Mouse (Mus musculus) midbrain, embryonic 15.5 days (tissue): ENCODE results near the gene Nudt9. TPM values are rescaled to one million over a fixed set of nuclear protein-coding genes. Genes with fewer than 3 reads are reported as not detected.

Source experiments
- ATAC-seq: fragments of 200-750 bp; cut with Nextera tagmentation; replicated peaks from 2 replicates; pipeline ENCODE4 v1.8.0; 2017; ENCODE audit warnings: moderate TSS enrichment
- H3K27ac ChIP-seq: fragments of 300-500 bp; sonication (generic); 2 replicates; pipeline ENCODE4 v1.5.1; 2015; ENCODE audit warnings: mild to moderate bottlenecking, inconsistent platforms
- H3K27me3 ChIP-seq: fragments of 300-500 bp; sonication (generic); replicated peaks from 2 replicates; pipeline ENCODE4 v1.6.1; 2015; ENCODE audit warnings: inconsistent platforms
- H3K36me3 ChIP-seq: fragments of 300-500 bp; sonication (generic); replicated peaks from 2 replicates; pipeline ENCODE4 v1.6.1; 2015; ENCODE audit warnings: inconsistent platforms
- H3K4me1 ChIP-seq: fragments of 300-500 bp; sonication (generic); 2 replicates; pipeline ENCODE4 v1.6.1; 2015; ENCODE audit warnings: inconsistent platforms
- H3K4me2 ChIP-seq: fragments of 300-500 bp; sonication (generic); 2 replicates; pipeline ENCODE4 v1.6.1; 2015; ENCODE audit warnings: inconsistent platforms, mild to moderate bottlenecking, moderate library complexity
- H3K4me3 ChIP-seq: fragments of 300-500 bp; sonication (generic); 2 replicates; pipeline ENCODE4 v1.5.1; 2015; ENCODE audit warnings: mild to moderate bottlenecking, inconsistent platforms
- H3K9ac ChIP-seq: fragments of 300-500 bp; sonication (generic); 2 replicates; pipeline ENCODE4 v1.6.1; 2015; ENCODE audit warnings: mild to moderate bottlenecking, inconsistent platforms
- H3K9me3 ChIP-seq: fragments of 300-500 bp; sonication (generic); 2 replicates; pipeline ENCODE4 v1.6.1; 2016; ENCODE audit warnings: inconsistent platforms
- WGBS: fragments of 180-500 bp; shearing (Covaris S2); methylation state at CpG from one replicate; pipeline ENCODE4 v1.1.7; 2015; ENCODE audit warnings: mixed read lengths; 5-methylcytosine and 5-hydroxymethylcytosine counted together
- polyA plus RNA-seq: library from polyadenylated mRNA; unstranded; fragments of >200 nt; fragmentation: Nextera tagmentation; extraction: Ambion mirVana; gene quantifications from 2 replicates; pipeline ENCODE4 v1.2.1, GENCODE M21; 2015

Gene Nudt9
- polyA plus RNA-seq, 1 experiment from 2014 or later = 60.5 TPM

DNA sequence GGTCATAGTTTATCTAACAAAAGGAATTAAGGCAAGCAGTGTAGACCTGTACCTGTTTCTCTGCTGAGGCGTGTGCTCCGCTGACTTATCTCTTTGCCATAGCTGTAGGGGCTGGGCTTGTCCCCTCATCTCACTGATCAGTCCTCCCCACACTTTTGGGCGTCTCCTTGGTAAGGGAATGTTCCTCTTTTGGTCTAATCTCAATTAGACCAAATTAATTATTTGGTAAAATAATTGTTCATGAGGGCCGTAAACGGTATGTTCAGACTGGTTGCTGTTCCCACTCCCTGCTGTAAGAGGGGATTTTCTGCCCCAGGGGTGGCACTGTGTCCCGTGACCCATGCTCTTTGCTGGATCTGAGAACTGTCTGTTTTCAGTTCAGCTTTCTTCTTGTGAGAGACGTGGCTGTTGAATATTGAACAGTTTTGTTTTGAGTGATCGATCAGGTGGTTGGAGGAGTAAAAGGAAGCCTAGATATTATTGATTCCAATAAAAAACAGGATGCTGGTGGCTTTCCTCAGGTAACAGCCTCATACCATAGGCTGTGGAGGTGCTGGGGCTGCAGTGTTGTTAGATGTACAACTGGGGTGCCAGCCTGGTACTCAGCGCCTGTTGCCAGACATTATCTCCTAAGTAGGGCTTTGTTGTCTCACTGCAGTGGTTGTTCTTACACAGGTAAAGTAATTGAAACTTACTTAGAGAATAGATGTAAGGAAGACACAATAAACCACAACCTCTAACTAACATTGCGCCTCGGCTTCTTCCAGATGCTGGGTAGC lies 16.9 kb downstream of the Nudt9 start:
- Histone ChIP-seq H3K27me3 (no peaks in the 10 kb centered on the region), H3K4me3 (no peak overlapping the region), H3K9ac (no peak overlapping the region), H3K27ac (no peak overlapping the region), H3K4me2 (no peak overlapping the region), H3K9me3 (no peaks in the 10 kb centered on the region), H3K36me3 (peaks cover 13% of the 10 kb centered on the region), H3K4me1 (no peaks in the 10 kb centered on the region)
- 83% methylated on average over 11 of the region's 11 CpGs for WGBS
- ATAC-seq = no peak

DNA sequence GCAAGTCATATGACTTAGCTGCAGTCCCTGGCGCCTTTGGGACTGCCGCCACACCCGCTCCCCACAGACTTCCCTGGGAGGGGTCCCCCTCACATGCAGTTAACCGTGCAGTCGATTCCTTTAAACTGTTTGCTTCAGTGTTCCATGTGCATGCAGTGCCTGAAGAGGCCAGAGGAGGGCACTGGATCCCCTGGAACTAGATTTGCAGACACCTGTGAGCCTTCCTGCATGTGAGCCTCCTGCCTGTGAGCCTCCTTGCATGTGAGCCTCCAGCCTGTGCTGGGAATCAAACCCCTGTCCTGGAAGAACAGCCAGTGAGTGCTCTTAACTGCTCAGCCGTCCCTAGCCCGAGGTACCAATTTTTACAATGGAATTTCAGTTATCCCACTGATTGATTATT lies 22.6 kb downstream of the Nudt9 start:
- no peaks in the 10 kb centered on the region for H3K27me3 ChIP-seq
- no peak for ATAC-seq
- H3K4me2 ChIP-seq = no peak overlapping the region
- H3K9me3 ChIP-seq = no peaks in the 10 kb centered on the region
- no peak overlapping the region for H3K27ac ChIP-seq
- H3K4me3 ChIP-seq = no peak overlapping the region
- WGBS = 82% methylated on average over 7 of the region's 7 CpGs
- no peak overlapping the region for H3K9ac ChIP-seq
- H3K4me1 ChIP-seq = peaks cover 5% of the 10 kb centered on the region; the same call in 1 of the 2 replicates
- H3K36me3 ChIP-seq = 0 out of 2 replicates have a peak, but pooled peaks cover 4% of the 10 kb centered on the region

DNA sequence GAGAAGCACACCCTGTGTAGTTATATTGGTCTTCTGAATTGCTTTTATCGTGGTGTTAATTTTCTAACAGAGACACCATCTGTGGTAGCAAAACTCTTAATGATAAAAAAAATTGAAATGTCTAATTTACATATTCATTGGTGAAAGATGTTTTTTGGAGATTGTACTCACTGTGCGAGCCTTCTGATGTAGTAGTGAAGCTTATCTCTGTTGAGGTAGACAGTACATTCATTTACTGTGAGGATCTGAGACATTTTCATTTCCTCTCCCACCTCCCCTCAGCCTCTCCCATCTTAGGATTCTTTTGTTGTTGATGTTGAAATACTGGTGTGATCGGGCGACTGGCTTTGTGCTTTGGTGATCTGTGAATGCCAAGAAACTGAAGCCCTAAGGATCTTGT lies 24.9 kb downstream of the Nudt9 start:
- no peak overlapping the region for H3K27ac ChIP-seq
- peaks cover 5% of the 10 kb centered on the region; the same call in 1 of the 2 replicates for H3K4me1 ChIP-seq
- 65% methylated on average over 4 of the region's 4 CpGs for WGBS
- ATAC-seq = no peak
- no peak overlapping the region for H3K4me2 ChIP-seq
- H3K4me3 ChIP-seq = no peak overlapping the region
- H3K27me3 ChIP-seq = 0 out of 2 replicates have a peak, but pooled peaks cover 3% of the 10 kb centered on the region
- no peak overlapping the region for H3K9ac ChIP-seq
- no peaks in the 10 kb centered on the region for H3K36me3 ChIP-seq
- H3K9me3 ChIP-seq = no peaks in the 10 kb centered on the region

DNA sequence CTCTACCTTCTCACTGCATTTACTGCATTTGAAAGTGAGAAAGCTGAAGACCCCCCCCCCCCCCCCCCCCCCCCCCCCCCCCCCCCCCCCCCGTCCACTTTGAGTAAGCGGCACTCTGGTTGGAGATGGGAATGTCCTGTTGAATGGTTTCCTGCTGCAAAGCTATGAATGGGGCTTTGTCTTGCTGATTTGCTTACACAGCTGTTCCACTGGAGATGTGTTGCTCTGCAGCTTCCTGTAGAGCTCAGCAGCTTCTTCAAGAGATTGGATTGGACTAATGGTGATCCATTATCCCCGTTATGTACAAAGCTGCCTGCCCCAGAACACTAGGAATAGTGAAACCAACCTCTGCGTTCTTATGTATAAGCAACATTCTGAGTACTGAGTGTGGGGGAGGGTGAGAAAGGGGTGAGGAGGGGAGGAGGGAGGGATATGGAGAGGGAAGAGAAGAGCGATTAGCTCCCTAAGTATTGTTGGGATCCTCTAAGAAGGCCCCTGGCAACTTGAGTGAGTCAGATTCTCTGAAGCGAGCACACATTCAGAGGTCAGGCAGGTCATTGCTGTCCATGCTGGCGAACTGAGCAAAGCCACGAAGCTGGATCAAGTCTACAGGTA lies 26.3 kb downstream of the Nudt9 start:
- ATAC-seq = peak; percentile 88
- H3K4me1 ChIP-seq = peaks cover 5% of the 10 kb centered on the region; the same call in 1 of the 2 replicates
- H3K27ac ChIP-seq = peak overlapping the region; percentile 38; the same call in 1 of the 2 replicates
- no peak overlapping the region for H3K4me2 ChIP-seq
- H3K36me3 ChIP-seq = no peaks in the 10 kb centered on the region
- H3K9me3 ChIP-seq = no peaks in the 10 kb centered on the region
- H3K9ac ChIP-seq = no peak overlapping the region
- H3K4me3 ChIP-seq = no peak overlapping the region
- H3K27me3 ChIP-seq = 0 out of 2 replicates have a peak, but pooled peaks cover 3% of the 10 kb centered on the region
- WGBS = 5% methylated on average over 6 of the region's 8 CpGs

DNA sequence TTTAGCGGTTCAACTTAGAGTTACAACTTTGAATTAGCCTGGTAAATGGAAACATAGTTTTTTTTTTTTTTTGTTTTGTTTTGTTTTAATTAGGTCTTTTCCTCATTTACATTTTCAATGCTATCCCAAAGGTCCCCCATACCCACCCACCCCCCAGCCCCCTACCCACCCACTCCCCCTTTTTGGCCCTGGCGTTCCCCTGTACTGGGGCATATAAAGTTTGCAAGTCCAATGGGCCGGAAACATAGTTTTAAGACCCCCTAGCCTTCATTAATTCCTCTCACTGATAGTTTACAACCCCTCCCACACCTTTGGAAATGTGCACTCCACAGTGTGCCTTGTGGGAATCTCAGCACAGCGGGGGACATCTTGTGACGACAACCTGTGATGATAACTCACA lies 27.5 kb downstream of the Nudt9 start:
- WGBS = 81% methylated on average over 5 of the region's 5 CpGs
- H3K9me3 ChIP-seq = no peaks in the 10 kb centered on the region
- H3K4me1 ChIP-seq = peaks cover 5% of the 10 kb centered on the region; the same call in 1 of the 2 replicates
- H3K4me3 ChIP-seq = no peak overlapping the region
- no peak overlapping the region for H3K9ac ChIP-seq
- 0 out of 2 replicates have a peak, but pooled peaks cover 3% of the 10 kb centered on the region for H3K27me3 ChIP-seq
- peak; percentile 88 for ATAC-seq
- H3K4me2 ChIP-seq = no peak overlapping the region
- H3K27ac ChIP-seq = no peak overlapping the region
- no peaks in the 10 kb centered on the region for H3K36me3 ChIP-seq

DNA sequence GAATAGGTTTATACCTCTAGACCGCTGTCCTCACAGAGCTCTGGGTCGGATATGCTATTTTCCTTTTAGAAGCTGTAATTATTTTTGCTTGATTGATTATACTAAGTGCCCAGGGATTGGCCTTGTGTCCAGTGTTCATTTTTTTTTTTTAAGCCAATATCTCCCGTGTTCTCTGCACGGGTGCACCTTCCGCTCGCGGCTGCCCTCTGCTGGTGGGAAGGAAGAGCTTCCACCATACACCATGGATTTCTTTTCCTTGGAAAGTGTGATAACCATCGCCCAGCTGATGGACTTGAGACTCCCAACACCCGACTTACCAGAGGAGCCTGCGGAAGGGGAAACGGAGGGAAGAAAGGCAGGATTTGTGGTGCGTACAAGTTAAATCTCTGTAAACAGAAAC lies 28.3 kb downstream of the Nudt9 start:
- WGBS = 34% methylated on average over 12 of the region's 12 CpGs

DNA sequence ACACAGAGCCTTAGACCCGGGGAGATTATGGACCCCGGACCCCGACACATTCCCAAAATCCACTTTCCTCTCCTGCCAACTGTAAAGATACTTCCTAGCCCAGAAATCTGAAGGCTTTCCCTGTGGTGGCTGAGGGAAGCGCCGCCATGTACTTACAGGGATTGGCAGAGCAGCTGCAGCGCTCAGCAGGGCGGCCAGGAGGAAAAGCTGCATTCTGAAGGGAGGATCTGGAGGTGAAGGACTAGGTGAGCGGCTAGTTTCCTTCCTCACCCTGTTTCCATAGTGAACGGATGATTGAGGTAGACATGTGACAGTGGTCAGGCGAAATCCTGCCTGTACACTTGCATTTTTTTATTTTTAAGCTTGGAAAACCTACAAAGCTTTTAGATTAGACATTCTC lies 30.3 kb downstream of the Nudt9 start:
- Histone ChIP-seq H3K27me3 (0 out of 2 replicates have a peak, but pooled peaks cover 3% of the 10 kb centered on the region), H3K4me2 (no peak overlapping the region), H3K4me1 (peaks cover 5% of the 10 kb centered on the region; the same call in 1 of the 2 replicates), H3K4me3 (no peak overlapping the region), H3K36me3 (no peaks in the 10 kb centered on the region), H3K27ac (no peak overlapping the region), H3K9me3 (no peaks in the 10 kb centered on the region), H3K9ac (no peak overlapping the region)
- no peak for ATAC-seq
- 29% methylated on average over 10 of the region's 10 CpGs for WGBS

More for the DNA sequence above, 28.3 kb downstream of the Nudt9 start:
- H3K9me3 ChIP-seq = no peaks in the 10 kb centered on the region
- no peak overlapping the region for H3K4me3 ChIP-seq
- no peak overlapping the region for H3K4me2 ChIP-seq
- no peak overlapping the region for H3K9ac ChIP-seq
- peaks cover 5% of the 10 kb centered on the region; the same call in 1 of the 2 replicates for H3K4me1 ChIP-seq
- no peak overlapping the region for H3K27ac ChIP-seq
- 0 out of 2 replicates have a peak, but pooled peaks cover 3% of the 10 kb centered on the region for H3K27me3 ChIP-seq
- H3K36me3 ChIP-seq = no peaks in the 10 kb centered on the region
- no peak for ATAC-seq

DNA sequence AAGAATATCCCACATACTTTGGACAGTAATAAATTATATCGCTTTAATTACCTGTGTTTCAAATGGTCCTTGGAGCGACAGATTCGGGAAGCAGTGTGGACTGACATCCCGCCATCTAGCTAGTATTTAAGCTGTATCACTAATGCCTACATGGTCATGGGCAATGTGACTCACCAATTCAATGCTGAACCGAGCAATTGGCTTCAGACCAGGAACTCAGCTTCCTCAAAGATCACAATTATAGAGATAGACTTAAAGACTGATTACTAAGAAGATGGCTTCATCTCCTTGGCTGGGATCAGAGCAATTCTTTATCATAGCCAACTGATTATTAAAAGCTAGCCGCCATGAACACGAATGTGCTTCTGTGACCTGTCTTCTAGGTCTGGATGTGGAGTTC lies 31.4 kb downstream of the Nudt9 start, which contains the start of gene Gm17660:
Gm17660 (minus strand) TSS at position 101 of the 400 bp plus-strand sequence.
- Histone ChIP-seq H3K27me3 (0 out of 2 replicates have a peak, but pooled peaks cover 3% of the 10 kb centered on the region), H3K27ac (no peak within 1 kb of the TSS)

DNA sequence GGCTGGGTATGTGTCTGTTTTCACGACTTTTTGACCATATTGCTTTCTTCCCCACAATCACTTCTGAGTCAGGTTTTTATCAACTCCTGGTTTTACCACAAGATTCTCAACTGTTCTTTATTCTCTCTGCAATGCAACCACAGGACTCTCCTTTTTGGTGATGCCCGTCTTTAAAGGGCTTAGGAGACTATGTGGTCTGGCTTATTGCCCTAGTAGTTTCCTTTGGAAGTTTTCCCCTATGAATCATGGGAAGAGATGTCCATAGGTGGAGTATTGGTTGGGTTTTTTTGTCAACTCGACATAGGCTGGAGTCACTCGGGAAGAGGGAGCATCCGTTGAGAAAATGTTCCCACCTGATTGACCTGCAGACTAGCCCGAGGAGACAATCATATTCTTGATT lies 34.6 kb downstream of the Nudt9 start:
- H3K36me3 ChIP-seq = no peaks in the 10 kb centered on the region
- ATAC-seq = no peak
- H3K27ac ChIP-seq = no peak overlapping the region
- H3K27me3 ChIP-seq = no peaks in the 10 kb centered on the region
- H3K9me3 ChIP-seq = no peaks in the 10 kb centered on the region
- no peaks in the 10 kb centered on the region for H3K4me1 ChIP-seq
- 90% methylated on average over 6 of the region's 6 CpGs for WGBS
- no peak overlapping the region for H3K9ac ChIP-seq
- H3K4me2 ChIP-seq = no peak overlapping the region
- H3K4me3 ChIP-seq = no peak overlapping the region

More for the DNA sequence above, 31.4 kb downstream of the Nudt9 start, which contains the start of gene Gm17660:
- 97% methylated on average over 7 of the region's 7 CpGs for WGBS
- H3K9me3 ChIP-seq = no peaks in the 10 kb centered on the region
- H3K36me3 ChIP-seq = no peaks in the 10 kb centered on the region
- H3K4me1 ChIP-seq = peaks cover 3% of the 10 kb centered on the region; the same call in 1 of the 2 replicates
- H3K9ac ChIP-seq = no peak within 1 kb of the TSS
- no peak within 1 kb of the TSS for H3K4me2 ChIP-seq
- no peak within 1 kb of the TSS for H3K4me3 ChIP-seq
- ATAC-seq = no peak

DNA sequence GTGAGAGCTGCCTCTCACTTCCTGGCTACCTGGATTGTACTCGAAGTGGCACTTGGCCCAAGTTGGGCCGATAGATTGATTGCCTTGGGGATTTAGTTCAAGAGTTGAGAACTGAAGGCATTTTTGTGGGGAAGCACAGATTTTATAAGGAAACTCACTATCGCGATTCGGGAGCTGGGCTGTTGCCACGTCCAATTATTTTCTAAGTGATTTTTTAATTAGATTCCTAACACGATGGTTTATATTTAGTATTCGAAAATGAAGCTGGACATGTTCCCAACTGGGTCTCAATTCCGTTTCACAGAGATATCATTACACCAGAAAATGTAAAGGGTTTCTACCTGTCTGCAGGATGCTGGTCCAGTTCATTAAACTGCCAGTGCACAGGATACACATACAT lies 39.3 kb downstream of the Nudt9 start:
- H3K27ac ChIP-seq = no peak overlapping the region
- no peaks in the 10 kb centered on the region for H3K27me3 ChIP-seq
- no peak for ATAC-seq
- no peaks in the 10 kb centered on the region for H3K36me3 ChIP-seq
- no peaks in the 10 kb centered on the region for H3K4me1 ChIP-seq
- no peaks in the 10 kb centered on the region for H3K9me3 ChIP-seq
- no peak overlapping the region for H3K4me2 ChIP-seq
- H3K9ac ChIP-seq = no peak overlapping the region
- H3K4me3 ChIP-seq = no peak overlapping the region
- 87% methylated on average over 9 of the region's 9 CpGs for WGBS

DNA sequence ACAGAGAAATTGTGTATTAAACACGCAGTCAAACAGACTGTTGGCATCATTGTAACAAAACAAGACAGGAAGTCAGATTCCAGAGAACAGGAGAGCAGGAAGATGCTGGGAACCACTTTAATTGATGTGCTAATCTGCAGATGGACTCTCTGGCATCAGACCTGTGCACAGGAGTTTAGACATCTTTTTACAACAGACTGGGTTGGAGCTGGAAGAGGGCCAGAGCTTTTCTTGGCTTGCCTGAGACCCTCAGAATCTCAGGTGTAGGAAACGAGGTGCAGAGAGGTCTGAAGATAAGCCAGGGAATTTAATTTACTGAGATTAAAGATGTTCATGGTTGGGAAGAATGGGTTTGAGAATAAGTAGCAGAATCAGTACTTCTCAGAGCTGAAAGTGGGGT lies 43.6 kb downstream of the Nudt9 start:
- no peaks in the 10 kb centered on the region for H3K36me3 ChIP-seq
- no peak overlapping the region for H3K9ac ChIP-seq
- 75% methylated on average over 2 of the region's 2 CpGs for WGBS
- no peaks in the 10 kb centered on the region for H3K9me3 ChIP-seq
- H3K27me3 ChIP-seq = no peaks in the 10 kb centered on the region
- no peak overlapping the region for H3K4me3 ChIP-seq
- H3K4me1 ChIP-seq = no peaks in the 10 kb centered on the region
- ATAC-seq = no peak
- no peak overlapping the region for H3K27ac ChIP-seq
- no peak overlapping the region for H3K4me2 ChIP-seq

DNA sequence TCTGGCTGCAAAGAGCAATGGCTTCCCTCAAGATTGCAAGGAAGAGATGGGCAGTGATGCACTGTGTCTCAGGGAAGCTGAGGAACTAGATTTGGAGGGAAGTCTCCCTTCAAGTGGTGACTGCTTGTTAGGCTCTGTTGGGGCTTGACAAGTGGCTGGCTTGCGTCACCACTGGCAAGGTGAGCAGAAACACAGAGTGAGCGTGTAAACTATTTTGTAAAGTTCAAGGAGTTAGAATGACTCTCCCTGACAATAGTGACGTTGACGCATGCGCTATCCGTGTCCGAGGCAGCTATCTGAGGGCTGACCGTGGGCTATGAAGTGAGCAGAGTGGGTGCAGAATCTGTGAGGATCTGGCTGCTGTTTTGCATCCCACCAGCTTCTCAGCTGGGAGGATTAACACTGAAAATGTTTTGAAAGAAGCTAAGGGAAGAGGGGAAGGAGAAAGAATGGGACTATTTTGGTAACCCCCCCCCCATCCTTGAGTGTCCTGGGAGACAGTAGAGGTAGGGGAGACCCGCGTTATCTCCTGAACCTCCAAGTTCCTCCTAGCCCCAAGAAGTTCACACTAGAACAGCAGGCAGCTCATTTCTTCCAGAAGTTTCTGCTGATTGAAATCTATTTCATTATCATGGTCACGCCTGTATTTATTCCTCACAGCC lies 49.4 kb downstream of the Nudt9 start:
- Histone ChIP-seq H3K9ac (no peak overlapping the region), H3K9me3 (no peaks in the 10 kb centered on the region), H3K4me3 (no peak overlapping the region), H3K27ac (no peak overlapping the region), H3K4me1 (no peaks in the 10 kb centered on the region), H3K36me3 (no peaks in the 10 kb centered on the region), H3K4me2 (no peak overlapping the region), H3K27me3 (no peaks in the 10 kb centered on the region)
- no peak for ATAC-seq
- whole genome bisulfite sequencing = 82% methylated on average over 11 of the region's 11 CpGs
